Mouse (Mus musculus) embryonic fibroblast, embryonic 13.5 days (primary cell): ENCODE results near the gene Ptpre.

ENCODE experiments used
- CTCF ChIP-seq: IDR thresholded peaks from 2 replicates; pipeline ENCODE4 v1.5.1; 2011; ENCODE audit warnings: mild to moderate bottlenecking, control low read depth, low read length, moderate library complexity, borderline replicate concordance; ENCODE audit not compliant: insufficient read depth
- POLR2A ChIP-seq: IDR thresholded peaks from 2 replicates; pipeline ENCODE4 v1.6.1; 2011; ENCODE audit warnings: low read depth, mild to moderate bottlenecking, control low read depth, low read length, moderate library complexity

DNA sequence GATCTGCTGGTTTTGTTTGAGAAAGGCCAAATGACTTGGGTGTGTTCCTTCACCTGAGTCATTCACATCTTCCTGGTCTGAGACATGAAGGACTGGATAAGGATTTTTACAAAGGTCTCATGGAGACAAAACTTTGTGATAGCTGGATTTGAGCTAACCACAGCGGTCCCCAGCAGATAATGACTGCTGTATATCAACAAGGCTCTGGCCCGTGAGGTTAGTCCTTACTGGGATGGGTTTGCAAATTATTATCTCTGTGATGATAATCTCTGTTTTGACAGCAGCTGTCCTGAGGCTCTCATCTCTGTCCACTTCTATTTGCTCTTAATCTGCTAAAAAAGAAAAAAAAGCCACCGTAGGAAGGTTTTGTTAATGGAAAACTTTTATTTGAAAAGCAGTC, 71.7 kb downstream of the Ptpre start:
- TF ChIP-seq CTCF (no peak), POLR2A (no peak)
